Mouse (Mus musculus) embryonic facial prominence, embryonic 12.5 days (tissue): Measurements from ENCODE around the gene Zfp12. TPM values are rescaled to one million over a fixed set of nuclear protein-coding genes. Genes with fewer than 3 reads are reported as not detected.
"Not testable (repeated sequence)": the region's sequence is repeated elsewhere in the genome, so short reads cannot be mapped to it uniquely, and the experiment has no call there.

Source experiments
- ATAC-seq: fragments of 200-750 bp; cut with Nextera tagmentation; 2 replicates; pipeline ENCODE4 v1.8.0; 2017; ENCODE audit not compliant: insufficient number of reproducible peaks, insufficient read depth, low FRiP score, low TSS enrichment
- H3K27ac ChIP-seq: fragments of 300-500 bp; sonication (generic); 2 replicates; pipeline ENCODE4 v1.5.1; 2016; ENCODE audit warnings: mild to moderate bottlenecking
- H3K27me3 ChIP-seq: fragments of 300-500 bp; sonication (generic); 2 replicates; pipeline ENCODE4 v1.6.1; 2016; ENCODE audit warnings: mild to moderate bottlenecking, moderate library complexity
- H3K36me3 ChIP-seq: fragments of 300-500 bp; sonication (generic); 2 replicates; pipeline ENCODE4 v1.6.1; 2016; ENCODE audit warnings: mild to moderate bottlenecking
- H3K4me1 ChIP-seq: fragments of 300-500 bp; sonication (generic); 2 replicates; pipeline ENCODE4 v1.6.1; 2016
- H3K4me2 ChIP-seq: fragments of 300-500 bp; sonication (generic); replicated peaks from 2 replicates; pipeline ENCODE4 v1.6.1; 2016; ENCODE audit warnings: mild to moderate bottlenecking, moderate library complexity
- H3K4me3 ChIP-seq: fragments of 300-500 bp; sonication (generic); 2 replicates; pipeline ENCODE4 v1.5.1; 2016; ENCODE audit warnings: mild to moderate bottlenecking
- H3K9ac ChIP-seq: fragments of 300-500 bp; sonication (generic); 2 replicates; pipeline ENCODE4 v1.6.1; 2016; ENCODE audit warnings: mild to moderate bottlenecking, moderate library complexity
- H3K9me3 ChIP-seq: fragments of 300-500 bp; sonication (generic); 2 replicates; pipeline ENCODE4 v1.6.1; 2016; ENCODE audit warnings: mild to moderate bottlenecking, moderate library complexity
- WGBS: fragments of 180-500 bp; shearing (Covaris S2); methylation state at CpG from one replicate; pipeline ENCODE4 v1.1.7; 2016; 5-methylcytosine and 5-hydroxymethylcytosine counted together
- polyA plus RNA-seq: library from polyadenylated mRNA; unstranded; fragments of >200 nt; fragmentation: Nextera tagmentation; extraction: Ambion mirVana; gene quantifications from 2 replicates; pipeline ENCODE4 v1.2.1, GENCODE M21; 2016

Zfp12 gene
- polyA plus RNA-seq = 26.6 and 27.2 TPM in 2 replicates

GRCm38 (mm10) chr5:143235028-143235693 lies at the start of gene Zfp12:
Gene Zfp12 (plus strand): TSS chr5:143235163.
- Histone ChIP-seq H3K27ac (peak within 1 kb of the TSS; percentile 97), H3K4me3 (peak within 1 kb of the TSS; percentile 75), H3K4me1 (peaks cover 11% of the 10 kb centered on the region), H3K9ac (peak within 1 kb of the TSS; percentile 88), H3K27me3 (no peaks in the 10 kb centered on the region), H3K36me3 (peaks cover 32% of the 10 kb centered on the region), H3K4me2 (peak within 1 kb of the TSS; percentile 79), H3K9me3 (no peaks in the 10 kb centered on the region)
- peak; percentile 97 for ATAC-seq
- WGBS = under 1% methylated on average over 58 of the region's 58 CpGs

DNA sequence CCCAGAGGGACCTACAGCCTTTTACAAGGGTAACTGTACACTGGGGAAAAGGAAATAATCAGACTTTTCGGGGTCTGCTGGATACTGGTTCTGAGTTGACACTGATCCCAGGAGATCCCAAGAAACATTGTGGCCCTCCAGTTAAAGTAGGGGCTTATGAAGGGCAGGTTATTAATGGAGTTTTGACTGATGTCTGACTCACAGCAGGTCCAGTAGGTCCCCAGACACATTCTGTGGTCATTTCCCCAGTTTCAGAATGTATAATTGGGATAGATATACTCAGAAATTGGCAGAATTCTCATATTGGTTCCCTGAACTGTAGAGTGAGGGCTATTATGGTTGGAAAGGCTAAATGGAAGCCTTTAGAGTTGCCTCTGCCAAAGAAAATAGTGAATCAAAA lies 46.9 kb upstream of the Zfp12 start:
- not testable (repeated sequence) for H3K9me3 ChIP-seq

DNA sequence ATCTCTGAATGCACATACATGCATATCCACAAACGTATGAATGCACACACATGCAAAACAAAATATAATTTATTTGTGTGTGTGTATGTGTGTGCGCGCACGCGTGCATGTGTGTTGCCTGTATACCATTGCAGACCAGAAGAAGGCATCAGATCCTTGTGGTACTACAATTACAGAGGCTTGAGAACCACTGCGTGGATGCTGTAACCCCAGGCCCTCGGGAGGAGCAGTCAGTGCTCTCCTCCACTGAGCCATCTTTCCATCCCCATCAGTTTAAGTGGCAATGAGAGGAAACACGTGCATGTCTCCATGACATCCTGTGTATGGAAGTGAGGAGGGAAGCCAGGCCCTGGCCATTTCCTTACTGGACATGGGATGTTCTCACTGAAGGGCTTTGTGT lies 42.2 kb upstream of the Zfp12 start:
- Histone ChIP-seq H3K36me3 (no peaks in the 10 kb centered on the region), H3K4me3 (no peak overlapping the region), H3K4me2 (no peak overlapping the region), H3K9ac (no peak overlapping the region), H3K4me1 (no peaks in the 10 kb centered on the region), H3K27me3 (no peaks in the 10 kb centered on the region), H3K9me3 (no peaks in the 10 kb centered on the region), H3K27ac (no peak overlapping the region)
- no peak for ATAC-seq
- WGBS = 92% methylated on average over 8 of the region's 8 CpGs

More for the DNA sequence above, 46.9 kb upstream of the Zfp12 start:
- not testable (repeated sequence) for H3K4me3 ChIP-seq, H3K4me1 ChIP-seq, H3K27me3 ChIP-seq, H3K36me3 ChIP-seq, ATAC-seq, H3K4me2 ChIP-seq, H3K9ac ChIP-seq, H3K27ac ChIP-seq
- 82% methylated on average over 1 of the region's 1 CpGs for WGBS

DNA sequence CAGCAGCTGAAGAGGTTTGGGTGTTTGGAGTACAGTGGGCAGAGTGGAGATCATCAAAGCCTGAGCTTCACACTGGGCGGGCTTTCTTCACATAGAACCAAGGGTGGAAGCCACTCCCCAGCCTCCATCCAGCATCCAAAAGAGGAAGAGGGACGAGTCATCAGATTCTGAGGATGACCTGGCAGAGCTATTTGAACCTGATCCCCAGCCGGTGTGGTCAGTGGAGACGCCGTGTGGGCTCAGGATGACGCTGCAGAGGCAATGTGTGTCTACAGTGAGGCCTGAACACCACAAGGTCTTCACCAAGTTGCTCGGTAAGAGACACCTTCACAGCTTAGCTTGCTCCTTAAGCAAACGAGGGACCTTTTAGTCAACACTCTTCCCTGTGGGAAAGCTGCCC lies 40.2 kb upstream of the Zfp12 start:
- H3K4me1 ChIP-seq, ATAC-seq, H3K27ac ChIP-seq, H3K4me2 ChIP-seq, H3K9me3 ChIP-seq, H3K27me3 ChIP-seq, H3K36me3 ChIP-seq, H3K9ac ChIP-seq, H3K4me3 ChIP-seq: not testable (repeated sequence)
- 73% methylated on average over 8 of the region's 8 CpGs for WGBS

DNA sequence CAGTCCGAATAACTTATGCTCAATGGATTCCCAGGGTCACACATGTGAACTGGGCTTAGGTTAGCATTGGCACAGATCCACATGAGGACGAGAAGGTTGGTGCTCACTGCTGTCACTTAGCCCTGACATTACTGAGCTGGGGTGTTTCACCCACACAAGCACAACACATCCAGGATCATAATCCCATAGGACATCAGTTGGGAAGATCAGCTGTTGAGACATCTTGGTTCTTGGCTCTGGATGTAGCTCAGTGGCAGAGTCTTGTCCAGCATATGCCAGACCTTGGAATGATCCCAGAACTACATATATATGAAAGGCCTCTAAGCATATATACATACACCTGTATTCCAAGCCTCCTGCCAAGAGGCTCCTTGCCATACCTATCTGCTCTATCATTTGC lies 39.8 kb upstream of the Zfp12 start:
- no peak overlapping the region for H3K4me3 ChIP-seq
- no peaks in the 10 kb centered on the region for H3K36me3 ChIP-seq
- no peak overlapping the region for H3K4me2 ChIP-seq
- no peaks in the 10 kb centered on the region for H3K9me3 ChIP-seq
- no peak overlapping the region for H3K9ac ChIP-seq
- no peak overlapping the region for H3K27ac ChIP-seq
- no peaks in the 10 kb centered on the region for H3K27me3 ChIP-seq
- no peak for ATAC-seq
- H3K4me1 ChIP-seq = no peaks in the 10 kb centered on the region
- WGBS = 75% methylated on average over 2 of the region's 2 CpGs

DNA sequence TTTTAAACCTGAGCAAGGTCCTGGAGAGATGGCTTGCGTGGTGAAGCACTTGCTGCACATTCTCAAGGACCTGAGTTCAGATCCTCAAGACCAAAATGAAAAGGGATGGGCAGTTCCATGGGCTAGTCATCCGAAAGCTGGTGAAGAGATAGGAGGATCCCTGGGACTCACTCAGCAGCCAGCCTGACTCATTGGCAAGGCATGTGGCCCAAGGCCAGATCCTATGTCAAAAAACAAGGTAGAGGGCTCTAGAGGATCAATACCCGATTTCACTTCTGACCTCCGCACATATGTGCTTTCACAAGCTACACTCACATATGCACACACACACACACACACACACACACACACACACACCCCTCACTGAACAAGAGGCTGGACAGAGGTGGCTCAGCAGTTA lies 38.5 kb upstream of the Zfp12 start:
- Histone ChIP-seq H3K9ac (no peak overlapping the region), H3K4me3 (no peak overlapping the region), H3K36me3 (no peaks in the 10 kb centered on the region), H3K4me2 (no peak overlapping the region), H3K27me3 (no peaks in the 10 kb centered on the region), H3K4me1 (no peaks in the 10 kb centered on the region), H3K27ac (no peak overlapping the region), H3K9me3 (no peaks in the 10 kb centered on the region)
- ATAC-seq = no peak
- WGBS = 79% methylated on average over 4 of the region's 4 CpGs

- H3K27me3 ChIP-seq = no peaks in the 10 kb centered on the region
- WGBS = 79% methylated on average over 3 of the region's 3 CpGs
- ATAC-seq = no peak
- H3K4me1 ChIP-seq = no peaks in the 10 kb centered on the region
- H3K4me2 ChIP-seq = no peak overlapping the region
- no peaks in the 10 kb centered on the region for H3K9me3 ChIP-seq
- no peaks in the 10 kb centered on the region for H3K36me3 ChIP-seq
- H3K27ac ChIP-seq = no peak overlapping the region
- no peak overlapping the region for H3K9ac ChIP-seq
- H3K4me3 ChIP-seq = no peak overlapping the region
Observed at GRCm38 (mm10) chr5:143205015-143205414, 29.9 kb upstream of the Zfp12 start.

DNA sequence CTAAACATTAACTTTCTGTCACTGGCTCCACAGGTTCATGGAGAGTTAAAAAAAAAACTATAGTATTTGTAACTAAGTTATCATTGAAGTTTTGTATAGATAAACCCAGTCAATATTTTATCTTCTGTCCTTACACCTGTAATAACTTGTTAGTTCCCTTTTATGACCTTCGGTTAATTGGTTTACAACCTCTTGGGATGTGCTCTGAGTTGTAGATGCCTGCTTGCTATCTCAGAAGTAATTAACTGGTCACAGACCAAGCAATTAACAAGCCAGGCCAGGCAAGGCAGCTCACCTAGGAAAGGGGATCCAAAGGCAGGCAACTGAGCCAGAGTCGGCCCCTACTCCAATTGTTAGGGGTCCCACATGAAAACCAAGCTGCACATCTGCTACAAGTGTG lies 21.1 kb upstream of the Zfp12 start:
- no peak for ATAC-seq
- 87% methylated on average over 2 of the region's 2 CpGs for WGBS
- Histone ChIP-seq H3K27ac (no peak overlapping the region), H3K4me1 (no peaks in the 10 kb centered on the region), H3K9ac (no peak overlapping the region), H3K36me3 (no peaks in the 10 kb centered on the region), H3K4me2 (no peak overlapping the region), H3K9me3 (no peaks in the 10 kb centered on the region), H3K27me3 (no peaks in the 10 kb centered on the region), H3K4me3 (no peak overlapping the region)

DNA sequence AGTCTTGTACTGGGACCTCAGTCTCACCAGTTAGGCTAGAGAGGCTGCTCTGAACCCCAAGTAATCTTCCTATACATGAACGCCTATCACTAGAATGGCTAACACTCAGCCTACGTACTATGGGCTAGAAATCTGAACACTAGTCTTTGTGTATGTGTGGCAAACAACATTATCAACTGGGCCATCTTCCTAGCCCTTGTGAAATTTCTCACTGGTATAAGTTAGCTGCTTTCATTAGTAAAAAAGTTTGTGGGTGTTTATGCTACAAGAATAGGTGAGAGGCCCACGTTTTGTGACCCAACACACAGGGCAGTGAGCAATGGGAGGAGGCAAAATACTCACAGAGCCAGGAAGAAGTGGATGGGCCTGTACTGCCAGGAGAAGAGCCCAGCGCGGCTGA lies 14.0 kb upstream of the Zfp12 start:
- no peak overlapping the region for H3K9ac ChIP-seq
- H3K4me2 ChIP-seq = no peak overlapping the region
- no peak overlapping the region for H3K4me3 ChIP-seq
- ATAC-seq = no peak
- WGBS = 74% methylated on average over 5 of the region's 5 CpGs
- no peaks in the 10 kb centered on the region for H3K4me1 ChIP-seq
- no peaks in the 10 kb centered on the region for H3K27me3 ChIP-seq
- no peak overlapping the region for H3K27ac ChIP-seq
- H3K9me3 ChIP-seq = no peaks in the 10 kb centered on the region
- H3K36me3 ChIP-seq = no peaks in the 10 kb centered on the region

DNA sequence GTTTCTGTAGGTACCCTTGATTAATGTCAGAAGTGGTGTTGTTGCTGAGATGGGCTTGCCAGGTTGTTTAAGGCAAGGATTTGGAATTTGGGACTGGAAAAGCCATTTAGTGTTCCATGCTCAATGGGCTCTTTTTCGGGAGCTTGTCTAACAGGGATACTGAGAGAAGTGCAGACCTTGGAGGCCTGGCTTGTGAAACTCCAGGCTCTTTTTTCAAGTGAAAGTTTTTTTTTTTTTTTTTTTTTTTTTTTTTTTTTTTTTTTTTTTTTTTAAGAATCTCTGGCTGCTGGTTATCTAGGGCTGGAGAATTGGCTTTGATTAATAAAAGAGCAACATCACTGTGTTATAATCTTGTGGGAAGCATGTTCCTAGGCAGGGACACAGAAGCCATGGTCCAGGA lies 12.7 kb upstream of the Zfp12 start:
- H3K4me2 ChIP-seq = no peak overlapping the region
- 77% methylated on average over 1 of the region's 1 CpGs for WGBS
- no peak overlapping the region for H3K27ac ChIP-seq
- H3K4me1 ChIP-seq = no peaks in the 10 kb centered on the region
- no peak for ATAC-seq
- no peaks in the 10 kb centered on the region for H3K27me3 ChIP-seq
- no peak overlapping the region for H3K4me3 ChIP-seq
- no peak overlapping the region for H3K9ac ChIP-seq
- no peaks in the 10 kb centered on the region for H3K9me3 ChIP-seq
- H3K36me3 ChIP-seq = no peaks in the 10 kb centered on the region

DNA sequence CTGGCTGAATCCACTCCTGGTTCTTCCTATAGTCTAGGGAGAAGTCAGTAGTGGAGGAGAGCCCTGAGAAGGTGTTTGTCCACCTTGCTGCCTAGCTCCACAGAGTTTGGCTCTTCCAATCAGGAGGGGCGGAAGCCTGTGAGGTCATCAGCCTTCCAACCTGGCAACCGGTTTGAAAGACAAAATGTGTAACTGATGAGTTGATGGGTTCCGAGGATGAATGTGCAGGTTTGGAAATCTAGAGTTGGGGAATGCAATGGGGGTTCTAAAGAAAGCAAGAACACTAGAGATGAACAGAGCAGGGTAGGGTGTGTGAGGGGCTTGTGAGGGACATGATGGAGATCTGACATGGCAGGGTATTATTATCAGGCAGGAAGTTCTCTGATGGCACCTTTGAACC lies 8.2 kb upstream of the Zfp12 start, which contains the start of gene Spdye4a:
Gene Spdye4a (minus strand): TSS at position 101 of the 400 bp plus-strand sequence.
- WGBS = 83% methylated on average over 3 of the region's 3 CpGs
- Histone ChIP-seq H3K27me3 (no peaks in the 10 kb centered on the region), H3K27ac (no peak within 1 kb of the TSS), H3K9me3 (no peaks in the 10 kb centered on the region; the same call in 1 of the 2 replicates), H3K4me2 (no peak within 1 kb of the TSS), H3K9ac (no peak within 1 kb of the TSS), H3K36me3 (no peaks in the 10 kb centered on the region), H3K4me3 (no peak within 1 kb of the TSS), H3K4me1 (no peaks in the 10 kb centered on the region)
- ATAC-seq = no peak

GRCm38 (mm10) chr5:143236036-143236435 lies 1.1 kb downstream of the Zfp12 start:
- peak overlapping the region; percentile 75 for H3K4me3 ChIP-seq
- 44% methylated on average over 9 of the region's 9 CpGs for WGBS
- no peak for ATAC-seq
- H3K27me3 ChIP-seq = no peaks in the 10 kb centered on the region
- no peak overlapping the region for H3K27ac ChIP-seq
- peaks cover 11% of the 10 kb centered on the region for H3K4me1 ChIP-seq
- peak overlapping the region; percentile 88 for H3K9ac ChIP-seq
- H3K9me3 ChIP-seq = no peaks in the 10 kb centered on the region
- H3K36me3 ChIP-seq = peaks cover 40% of the 10 kb centered on the region
- peak overlapping the region; percentile 79 for H3K4me2 ChIP-seq
